Mouse (Mus musculus) kidney, adult 11 months (tissue): Measurements from ENCODE around the gene Rnf31.

ENCODE experiments used
- DNase-seq: peaks from one replicate; pipeline ENCODE4 v3.0.0; 2022

Rnf31 gene

DNA sequence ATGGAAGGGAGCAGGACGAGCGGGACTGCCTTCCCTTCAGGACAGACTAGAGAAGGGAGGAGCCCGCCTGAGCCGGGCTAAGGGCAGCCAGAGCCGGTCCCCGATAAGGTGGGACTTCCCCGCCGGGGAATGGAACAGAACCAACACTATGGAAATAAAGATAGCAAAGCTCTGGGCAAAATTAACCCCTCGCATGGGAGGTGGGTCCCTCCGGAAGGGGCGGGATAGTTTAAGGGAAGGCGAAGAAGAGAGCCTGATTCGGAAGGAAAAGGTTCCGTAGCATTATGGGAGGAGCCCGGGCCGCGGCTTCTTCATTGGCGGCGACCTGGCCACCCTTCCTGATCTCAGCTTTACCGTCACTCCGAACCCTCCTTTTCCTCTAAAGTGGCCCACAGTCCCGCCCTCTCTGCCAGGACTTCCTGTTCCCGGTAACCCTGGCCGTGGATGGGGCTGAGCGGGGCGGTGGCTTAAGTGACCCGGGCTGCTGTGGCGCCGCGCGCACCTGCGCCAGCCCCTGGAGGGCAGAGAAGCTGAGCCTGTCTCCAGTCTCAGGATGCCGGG lies at the start of gene Rnf31:
Gene Rnf31, plus strand, starts transcription at position 378 of the 561 bp plus-strand sequence.
- DNase-seq, result peak; percentile 98

DNA sequence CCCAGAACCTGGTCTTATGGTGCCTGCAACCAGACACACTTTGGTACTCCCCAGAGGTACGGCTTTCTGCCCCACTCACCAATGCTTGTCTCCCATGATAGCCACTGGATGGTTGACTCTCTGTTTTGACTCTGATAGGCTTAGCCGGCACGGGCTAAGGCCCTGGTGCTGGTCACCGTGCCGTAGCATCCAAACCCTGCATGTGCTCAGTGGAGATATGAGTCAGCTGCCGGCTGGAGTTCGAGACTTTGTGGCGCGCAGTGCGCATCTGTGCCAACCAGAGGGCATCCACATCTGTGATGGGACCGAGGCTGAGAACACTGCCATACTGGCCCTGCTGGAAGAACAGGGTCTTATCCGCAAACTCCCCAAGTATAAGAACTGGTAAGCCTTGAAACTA lies 49.2 kb upstream of the Rnf31 start:
- no peak for DNase-seq

DNA sequence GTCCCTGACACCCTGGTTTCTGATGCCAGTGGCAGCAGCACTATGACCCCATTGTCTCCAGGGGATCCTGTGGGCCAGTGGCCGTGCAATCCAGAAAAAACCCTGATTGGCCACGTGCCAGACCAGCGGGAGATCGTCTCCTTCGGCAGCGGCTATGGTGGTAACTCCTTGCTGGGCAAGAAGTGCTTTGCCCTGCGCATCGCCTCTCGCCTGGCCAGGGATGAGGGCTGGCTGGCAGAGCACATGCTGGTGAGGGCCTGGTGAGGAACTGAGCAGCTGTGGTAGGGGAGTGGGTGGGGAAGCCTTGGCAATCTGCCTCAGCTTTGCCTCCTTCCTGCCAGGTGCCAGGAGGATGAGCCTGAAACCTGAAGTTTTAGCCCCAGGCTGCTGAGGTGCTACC lies 47.2 kb upstream of the Rnf31 start:
- no peak for DNase-seq

- no peak for DNase-seq
Observed at GRCm38 (mm10) chr14:55550191-55550590, 41.3 kb upstream of the Rnf31 start.

- no peak for DNase-seq
Observed at GRCm38 (mm10) chr14:55551347-55551746, 40.2 kb upstream of the Rnf31 start.

DNA sequence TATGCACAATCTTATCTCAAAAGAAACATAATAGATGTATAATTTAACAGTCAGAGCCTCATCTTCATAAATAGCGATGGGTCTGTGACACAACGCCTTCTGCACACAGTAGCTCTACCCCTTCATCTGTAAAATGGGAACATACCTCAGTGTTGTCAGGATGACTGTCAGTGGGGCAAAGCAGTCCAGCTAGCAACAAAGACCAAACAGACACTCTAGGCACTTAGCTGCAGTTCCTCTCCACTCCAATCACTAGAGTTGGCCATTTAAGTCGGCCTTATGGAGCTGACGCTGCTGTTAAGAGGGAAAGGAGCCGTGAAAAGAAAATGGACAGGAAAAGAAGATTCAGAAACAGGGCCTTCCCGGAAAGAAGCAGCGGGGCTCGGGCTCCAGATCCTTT lies 39.7 kb upstream of the Rnf31 start:
- no peak for DNase-seq

GRCm38 (mm10) chr14:55554635-55555034 lies 36.9 kb upstream of the Rnf31 start:
- DNase-seq, result no peak

DNA sequence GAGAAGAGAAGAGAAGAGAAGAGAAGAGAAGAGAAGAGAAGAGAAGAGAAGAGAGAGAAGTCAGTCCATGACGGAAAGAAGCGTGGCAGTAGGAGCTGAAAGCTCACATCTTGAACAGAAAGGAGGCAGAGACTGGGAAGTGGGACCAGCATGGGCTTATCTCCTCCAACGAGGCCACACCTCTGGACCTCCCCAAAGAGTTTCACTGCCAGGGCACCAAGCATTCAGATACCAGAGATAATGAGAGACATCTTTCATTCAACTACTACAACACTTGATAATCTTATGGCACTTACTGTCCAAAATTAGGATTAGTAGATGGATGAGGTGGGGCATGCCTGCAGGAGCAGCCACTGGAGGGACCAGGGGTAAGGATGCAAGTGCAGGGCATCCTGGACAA lies 35.7 kb upstream of the Rnf31 start:
- DNase-seq, result no peak

DNA sequence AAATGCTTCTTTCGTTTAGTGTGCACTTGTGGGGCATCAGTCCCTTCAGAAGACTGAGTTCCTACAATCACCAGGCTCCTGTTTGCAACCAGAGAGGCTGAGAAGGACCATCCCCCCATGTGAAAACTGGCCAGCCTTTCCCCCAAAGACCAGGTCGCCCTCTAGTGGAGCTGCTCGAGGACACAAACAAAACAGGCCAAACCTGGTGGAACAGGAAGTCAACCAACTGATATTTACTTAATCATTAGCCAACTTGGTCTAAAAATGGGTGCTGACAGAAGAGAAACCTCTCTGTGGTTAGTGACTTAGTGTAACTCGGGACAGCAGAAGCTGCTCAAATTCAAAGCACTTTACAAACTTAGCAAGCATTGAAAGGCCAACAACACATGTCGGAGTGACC lies 34.5 kb upstream of the Rnf31 start:
- DNase-seq, result peak; percentile 89

DNA sequence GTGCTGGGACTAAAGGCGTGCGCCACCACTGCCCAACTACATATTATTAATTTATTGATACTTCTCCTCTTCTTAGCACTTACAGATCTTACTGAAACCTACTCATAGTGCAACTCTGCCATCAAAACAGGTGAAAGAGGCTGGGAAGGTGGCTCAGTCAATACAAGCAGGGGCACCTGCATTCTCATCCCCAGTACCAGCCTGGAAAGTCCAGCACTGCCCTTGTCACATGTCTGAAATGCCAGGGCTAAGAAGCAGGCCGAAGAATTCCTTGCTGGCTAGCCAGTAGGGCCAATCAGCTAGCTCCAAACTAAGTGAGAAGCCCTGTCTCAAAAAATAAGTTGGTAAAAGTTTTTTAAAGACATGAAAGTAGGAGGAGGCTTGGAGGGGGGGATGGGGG lies 33.9 kb upstream of the Rnf31 start:
- DNase-seq, result peak; percentile 42

DNA sequence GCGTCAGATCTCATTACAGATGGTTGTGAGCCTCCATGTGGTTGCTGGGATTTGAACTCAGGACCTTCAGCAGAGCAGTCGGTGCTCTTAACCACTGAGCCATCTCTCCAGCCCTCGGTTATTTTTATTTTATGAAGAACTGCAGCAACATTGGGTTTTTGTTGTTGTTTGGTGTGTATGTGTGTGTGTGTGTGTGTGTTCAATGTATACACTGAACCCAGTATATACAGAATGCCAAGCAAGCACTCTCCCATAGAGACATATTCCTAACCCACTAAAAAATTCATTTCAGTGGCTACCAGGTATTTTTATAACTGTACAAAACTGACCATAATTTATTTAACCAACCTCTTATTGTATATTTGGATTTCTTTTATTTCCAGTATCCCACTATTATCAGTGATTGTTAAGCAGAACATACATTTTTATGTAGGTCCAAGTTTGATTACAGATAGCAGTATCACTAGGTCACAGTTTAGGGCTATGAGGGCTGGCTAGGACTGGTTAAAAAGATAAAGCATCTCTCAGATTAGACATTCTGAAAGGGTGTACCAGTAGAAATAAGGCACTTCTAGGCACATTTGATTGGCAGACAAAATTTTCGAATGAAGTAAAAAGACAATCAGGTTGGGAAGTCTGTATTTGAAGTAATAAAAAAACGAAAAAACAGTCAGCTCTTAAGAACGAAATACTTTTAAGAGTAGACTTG lies 32.6 kb upstream of the Rnf31 start:
- DNase-seq, result no peak

GRCm38 (mm10) chr14:55559799-55560201 lies 31.7 kb upstream of the Rnf31 start, which contains the start of gene Dcaf11:
Gene Dcaf11, plus strand, starts transcription at chr14:55560006.
- DNase-seq, result peak; percentile 97

- DNase-seq, result peak; percentile 99
Observed at GRCm38 (mm10) chr14:55560202-55561073, 31.1 kb upstream of the Rnf31 start, which contains the start of gene A730061H03Rik. Gene A730061H03Rik, minus strand, starts transcription at chr14:55560406.

GRCm38 (mm10) chr14:55561860-55562259 lies 29.6 kb upstream of the Rnf31 start:
- DNase-seq, result peak; percentile 47

DNA sequence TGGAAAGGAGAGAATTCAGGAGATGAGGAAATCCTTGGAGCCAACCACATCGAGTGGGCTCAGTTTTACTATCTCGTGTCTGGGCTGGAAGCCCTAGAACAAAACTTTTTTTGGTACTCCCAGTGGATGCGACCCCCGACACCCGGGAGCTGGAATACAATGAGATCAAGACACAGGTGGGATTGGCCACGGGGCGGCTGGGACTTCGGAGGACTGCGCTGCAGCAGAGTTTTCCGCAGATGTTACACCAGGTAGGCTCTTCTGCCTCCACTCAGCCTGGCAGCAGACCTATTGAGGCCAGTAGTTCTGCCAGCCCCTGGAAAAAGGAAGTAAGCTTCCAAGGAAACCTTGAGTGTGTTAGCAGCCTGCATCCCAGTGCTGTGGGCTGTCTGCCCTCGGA lies 28.3 kb upstream of the Rnf31 start:
- no peak for DNase-seq

GRCm38 (mm10) chr14:55565748-55566147 lies 25.8 kb upstream of the Rnf31 start:
- DNase-seq, result no peak

GRCm38 (mm10) chr14:55567496-55567895 lies 24.0 kb upstream of the Rnf31 start:
- DNase-seq, result peak; percentile 64

DNA sequence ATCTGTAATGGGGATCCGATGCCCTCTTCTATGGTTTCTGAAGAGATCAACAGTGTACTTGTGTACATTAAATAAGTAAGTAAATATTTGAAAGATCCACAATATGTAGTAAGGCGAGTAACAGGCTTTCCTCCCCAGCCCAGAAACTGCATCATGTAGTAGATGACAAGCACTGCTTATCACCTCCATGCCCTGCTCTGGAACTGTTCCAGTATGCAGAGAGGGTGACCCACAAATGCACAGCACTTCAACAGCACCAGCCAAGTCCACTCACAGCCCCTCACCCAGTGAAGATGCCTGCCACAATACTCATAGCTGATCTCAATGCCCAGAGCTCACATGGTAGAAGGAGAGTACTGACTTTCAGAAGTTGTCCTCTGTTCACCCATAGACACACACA lies 20.9 kb upstream of the Rnf31 start:
- no peak for DNase-seq

- DNase-seq, result no peak
Observed at GRCm38 (mm10) chr14:55571760-55572159, 19.7 kb upstream of the Rnf31 start.

DNA sequence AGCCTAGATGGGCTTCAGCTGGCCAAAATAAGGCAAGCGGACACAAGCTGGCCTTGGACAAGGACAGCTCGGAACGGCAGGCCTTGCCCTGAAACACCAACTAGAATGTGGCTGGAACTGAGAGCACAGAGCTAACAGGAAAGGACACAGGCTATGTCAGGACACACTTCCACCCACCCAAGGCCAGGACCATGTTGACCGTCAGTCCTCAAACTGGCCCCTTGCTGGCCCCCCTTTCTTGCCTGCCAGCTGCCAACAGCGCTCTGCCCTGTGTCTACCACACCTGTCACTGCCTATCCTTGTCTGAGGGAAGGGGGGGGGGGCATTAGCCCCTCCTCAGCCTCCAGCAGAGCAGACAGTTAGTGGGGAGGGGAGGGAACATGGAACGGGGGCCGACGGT lies 16.2 kb upstream of the Rnf31 start, which contains the start of gene Fitm1:
Gene Fitm1, plus strand, starts transcription at position 316 of the 400 bp plus-strand sequence.
- DNase-seq, result no peak

GRCm38 (mm10) chr14:55575711-55576110 lies 15.8 kb upstream of the Rnf31 start:
- peak; percentile 60 for DNase-seq

DNA sequence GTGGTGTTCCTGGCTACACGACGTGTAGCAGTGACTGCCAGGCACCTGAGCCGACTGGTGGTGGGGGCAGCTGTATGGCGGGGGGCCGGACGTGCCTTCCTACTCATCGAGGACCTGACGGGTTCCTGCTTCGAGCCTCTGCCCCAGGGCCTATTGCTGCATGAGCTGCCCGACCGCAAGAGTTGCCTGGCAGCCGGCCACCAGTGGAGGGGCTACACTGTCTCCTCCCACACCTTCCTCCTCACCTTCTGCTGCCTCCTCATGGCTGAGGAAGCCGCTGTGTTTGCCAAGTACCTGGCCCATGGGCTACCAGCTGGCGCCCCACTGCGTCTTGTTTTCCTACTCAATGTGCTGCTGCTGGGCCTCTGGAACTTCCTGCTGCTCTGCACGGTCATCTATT lies 15.1 kb upstream of the Rnf31 start:
- DNase-seq, result no peak

DNA sequence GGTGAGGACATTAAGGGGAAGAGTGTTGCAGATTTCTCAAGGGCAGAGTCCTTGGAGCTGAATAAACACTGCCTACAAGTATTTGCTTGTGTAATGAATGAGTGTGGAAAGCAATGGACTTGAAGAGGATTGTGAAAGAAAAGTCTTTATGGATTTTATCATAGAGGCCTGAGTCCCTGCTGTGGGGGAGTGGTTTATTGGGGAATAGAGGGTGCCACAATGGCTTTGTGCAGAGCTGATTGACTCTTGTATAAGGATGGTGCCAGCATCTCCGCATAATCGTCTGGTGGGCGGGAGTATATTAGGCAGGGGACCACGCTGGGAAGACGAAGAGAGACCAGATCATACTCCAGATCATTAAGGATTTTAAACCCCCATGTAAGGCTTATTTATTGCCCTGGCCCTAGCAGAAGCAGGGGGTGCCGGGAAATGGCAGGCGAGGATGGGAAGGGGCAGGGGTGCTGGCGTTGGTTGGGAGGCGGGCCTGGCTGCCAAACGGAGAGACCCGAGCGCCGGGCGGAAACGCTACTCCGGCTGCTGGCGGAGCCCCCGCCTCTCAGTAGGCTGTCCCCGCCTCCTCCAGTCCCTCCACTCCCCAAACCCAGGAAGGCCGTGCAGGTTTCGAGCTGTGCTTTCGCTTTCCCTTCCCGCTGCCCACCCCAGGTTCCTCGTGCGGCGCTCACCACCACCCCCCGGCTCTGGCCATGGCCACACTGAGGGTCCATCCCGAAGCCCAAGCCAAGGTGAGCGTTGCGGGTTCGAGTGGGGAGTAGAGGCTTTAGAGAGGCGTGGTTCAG lies 13.4 kb upstream of the Rnf31 start, which contains the start of gene Psme1:
Gene Psme1, plus strand, starts transcription at position 253 of the 797 bp plus-strand sequence.
- DNase-seq, result peak; percentile 80
